Mouse (Mus musculus) E14TG2a.4 (cell line): ENCODE measurements around the gene Apba2.

Source experiments
- H3K27me3 ChIP-seq: 2 replicates; pipeline ENCODE4 v1.6.1; 2014; ENCODE audit warnings: low read length, control low read depth; ENCODE audit not compliant: insufficient read depth
- H3K36me3 ChIP-seq: 2 replicates; pipeline ENCODE4 v1.6.1; 2014; ENCODE audit warnings: low read length, control low read depth; ENCODE audit not compliant: insufficient read depth
- H3K4me1 ChIP-seq: replicated peaks from 2 replicates; pipeline ENCODE4 v1.6.1; 2014; ENCODE audit warnings: low read depth, low read length, control low read depth
- H3K4me3 ChIP-seq: replicated peaks from 2 replicates; pipeline ENCODE4 v1.5.1; 2014; ENCODE audit warnings: mild to moderate bottlenecking, low read length
- H3K9me3 ChIP-seq: 2 replicates; pipeline ENCODE4 v1.6.1; 2014; ENCODE audit warnings: low read length, control low read depth
- CTCF ChIP-seq: conservative IDR thresholded peaks from 2 replicates; pipeline ENCODE4 v1.5.1; 2014; ENCODE audit warnings: low read length
- NANOG ChIP-seq: IDR thresholded peaks from 2 replicates; pipeline ENCODE4 v1.6.1; 2014; ENCODE audit warnings: borderline replicate concordance, low read length, mixed read lengths
- POU5F1 ChIP-seq: IDR thresholded peaks from 2 replicates; pipeline ENCODE4 v1.6.1; 2014; ENCODE audit warnings: low read length, borderline replicate concordance

Gene Apba2

GRCm38 (mm10) chr7:64501536-64502270 lies at the start of gene Apba2:
Gene Apba2, plus strand, starts transcription at chr7:64501706.
- peaks cover 8% of the 10 kb centered on the region for H3K9me3 ChIP-seq
- H3K27me3 ChIP-seq = peaks cover 50% of the 10 kb centered on the region
- peaks cover 11% of the 10 kb centered on the region for H3K4me1 ChIP-seq
- no peak for TF ChIP-seq NANOG
- no peak for TF ChIP-seq CTCF
- TF ChIP-seq POU5F1 = no peak
- H3K4me3 ChIP-seq = peak within 1 kb of the TSS; percentile 87
- no peaks in the 10 kb centered on the region for H3K36me3 ChIP-seq

GRCm38 (mm10) chr7:64451861-64452382 lies 49.6 kb upstream of the Apba2 start:
- H3K27me3 ChIP-seq = no peaks in the 10 kb centered on the region
- 0 out of 2 replicates have a peak, but pooled peaks cover 5% of the 10 kb centered on the region for H3K4me1 ChIP-seq
- peaks cover 16% of the 10 kb centered on the region for H3K9me3 ChIP-seq
- H3K4me3 ChIP-seq = no peak overlapping the region
- no peaks in the 10 kb centered on the region for H3K36me3 ChIP-seq
- TF ChIP-seq CTCF = no peak

GRCm38 (mm10) chr7:64452471-64453222 lies 48.9 kb upstream of the Apba2 start:
- no peaks in the 10 kb centered on the region for H3K36me3 ChIP-seq
- H3K4me3 ChIP-seq = no peak overlapping the region
- H3K9me3 ChIP-seq = peaks cover 18% of the 10 kb centered on the region
- no peaks in the 10 kb centered on the region for H3K27me3 ChIP-seq
- 0 out of 2 replicates have a peak, but pooled peaks cover 5% of the 10 kb centered on the region for H3K4me1 ChIP-seq
- TF ChIP-seq CTCF = no peak
- no peak for TF ChIP-seq NANOG
- TF ChIP-seq POU5F1 = no peak

GRCm38 (mm10) chr7:64456176-64456575 lies 45.3 kb upstream of the Apba2 start:
- Histone ChIP-seq H3K36me3 (no peaks in the 10 kb centered on the region), H3K27me3 (no peaks in the 10 kb centered on the region), H3K9me3 (peaks cover 18% of the 10 kb centered on the region), H3K4me1 (0 out of 2 replicates have a peak, but pooled peaks cover 5% of the 10 kb centered on the region), H3K4me3 (no peak overlapping the region)
- TF ChIP-seq NANOG = no peak
- no peak for TF ChIP-seq CTCF
- TF ChIP-seq POU5F1 = no peak

- H3K36me3 ChIP-seq = no peaks in the 10 kb centered on the region
- no peak for TF ChIP-seq CTCF
- TF ChIP-seq NANOG = no peak
- no peak for TF ChIP-seq POU5F1
Observed at GRCm38 (mm10) chr7:64456676-64457075, 44.8 kb upstream of the Apba2 start.

GRCm38 (mm10) chr7:64457811-64458210 lies 43.7 kb upstream of the Apba2 start:
- 0 out of 2 replicates have a peak, but pooled peaks cover 5% of the 10 kb centered on the region for H3K4me1 ChIP-seq
- no peaks in the 10 kb centered on the region for H3K27me3 ChIP-seq
- TF ChIP-seq NANOG = no peak
- TF ChIP-seq CTCF = no peak
- TF ChIP-seq POU5F1 = no peak

More at GRCm38 (mm10) chr7:64456676-64457075, 44.8 kb upstream of the Apba2 start:
- Histone ChIP-seq H3K4me1 (0 out of 2 replicates have a peak, but pooled peaks cover 5% of the 10 kb centered on the region), H3K4me3 (no peak overlapping the region), H3K27me3 (no peaks in the 10 kb centered on the region), H3K9me3 (peaks cover 18% of the 10 kb centered on the region)

GRCm38 (mm10) chr7:64497438-64497837 lies 4.1 kb upstream of the Apba2 start:
- Histone ChIP-seq H3K27me3 (peaks cover 23% of the 10 kb centered on the region), H3K4me3 (no peak overlapping the region), H3K4me1 (peaks cover 4% of the 10 kb centered on the region), H3K36me3 (no peaks in the 10 kb centered on the region), H3K9me3 (peaks cover 8% of the 10 kb centered on the region)
- peak; percentile 92 for TF ChIP-seq CTCF
- TF ChIP-seq NANOG = no peak

More at GRCm38 (mm10) chr7:64457811-64458210, 43.7 kb upstream of the Apba2 start:
- H3K4me3 ChIP-seq = no peak overlapping the region
- H3K9me3 ChIP-seq = peaks cover 18% of the 10 kb centered on the region
- H3K36me3 ChIP-seq = no peaks in the 10 kb centered on the region
